11 mouse cellular contexts compared by ENCODE assay signal in the genomic region with DNA sequence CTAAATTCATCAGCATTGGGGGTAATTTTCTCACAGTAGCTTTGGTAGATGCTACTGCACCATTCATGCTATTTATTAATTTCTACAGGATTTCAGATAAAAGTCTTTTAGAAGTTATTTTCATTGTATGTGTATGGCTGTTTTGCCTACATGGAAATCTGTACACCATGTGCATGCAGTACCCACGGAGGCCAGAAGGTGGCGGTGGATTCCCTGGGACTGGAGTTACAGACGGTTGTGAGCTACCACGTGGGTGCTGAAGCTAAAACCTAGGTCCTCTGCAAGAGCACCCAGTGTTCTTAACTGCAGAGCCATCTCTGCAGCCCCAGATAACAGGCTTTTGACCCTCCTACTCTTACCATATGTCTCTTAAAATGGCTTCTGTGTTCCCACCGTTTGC.
DNase-seq lines count a peak whose midpoint lies in the region; TF ChIP-seq lines count a peak whose summit lies in the region.
"Had no signal": no experiment of that assay in that cellular context is flagged by ENCODE, and none has a peak within 500 bp of the region (broad histone marks: within the 10 kb centered on the region; RNA-seq: fewer than 3 reads in every experiment).

No protein-coding gene starts in this region.

- H3K36me3 ChIP-seq in E14TG2a.4 (ENCODE audit: insufficient read depth, low read length), result no peaks in the 10 kb centered on the region
- H3K36me3 ChIP-seq: heart, embryonic 15.5 days; limb, embryonic 15.5 days had no signal

- peaks cover 37% of the 10 kb centered on the region for H3K9me3 ChIP-seq in E14TG2a.4 (ENCODE audit: low read length)
- H3K9me3 ChIP-seq: heart, embryonic 15.5 days; limb, embryonic 15.5 days had no signal

- no peak for TF ChIP-seq POLR2A in cortical plate, adult 2 months (IDR thresholded peaks at IDR 0.05; ENCODE audit: extremely low read depth, insufficient read depth, low read length)

- peaks cover 7% of the 10 kb centered on the region; the same call in 1 of the 2 replicates for H3K27me3 ChIP-seq in E14TG2a.4 (ENCODE audit: insufficient read depth, low read length)
- H3K27me3 ChIP-seq: heart, embryonic 15.5 days; limb, embryonic 15.5 days had no signal

- H3K4me3 ChIP-seq in left cerebral cortex, adult 2 months, result no peak overlapping the region
- H3K4me3 ChIP-seq in E14TG2a.4 (replicated peaks; ENCODE audit: low read length), result no peak overlapping the region
- no peak overlapping the region for H3K4me3 ChIP-seq in cortical plate, adult 2 months (ENCODE audit: insufficient read depth, low read length)
- H3K4me3 ChIP-seq: heart, embryonic 15.5 days; limb, embryonic 15.5 days had no signal

- no peaks in the 10 kb centered on the region for H3K4me1 ChIP-seq in E14TG2a.4 (replicated peaks; ENCODE audit: low read depth, low read length)
- no peaks in the 10 kb centered on the region for H3K4me1 ChIP-seq in cortical plate, adult 2 months (ENCODE audit: control insufficient read depth, insufficient read depth, low read length)
- H3K4me1 ChIP-seq: heart, embryonic 15.5 days; limb, embryonic 15.5 days had no signal

- no peak overlapping the region for H3K27ac ChIP-seq in left cerebral cortex, adult 2 months
- H3K27ac ChIP-seq in cortical plate, adult 2 months (ENCODE audit: insufficient read depth, low read length), result no peak overlapping the region
- H3K27ac ChIP-seq: heart, embryonic 15.5 days; limb, embryonic 15.5 days had no signal

- peak; percentile 46 for TF ChIP-seq CTCF in left cerebral cortex, adult 2 months (IDR thresholded peaks at IDR 0.05)
- peak; percentile 81 for TF ChIP-seq CTCF in E14TG2a.4 (conservative IDR thresholded peaks at IDR 0.05; ENCODE audit: low read length)
- TF ChIP-seq CTCF in cortical plate, adult 2 months (IDR thresholded peaks at IDR 0.05; ENCODE audit: extremely low read depth, insufficient read depth, low read length), result 0 out of 2 replicates have a peak, but pooled peaks have one; percentile 3

- intact Hi-C loops in left cerebral cortex, adult 2 months (cut with DNase I), result no loop called here
- intact Hi-C loops in left cerebral cortex, postnatal 14 days (cut with DNase I), result loop anchor here (5.0 kb wide), 1 partner anchor 175 kb away; a partner anchor contains a TSS

- DNase-seq in embryo, embryonic 10.5 days (ENCODE audit: low spot score), result peak; percentile 31
- DNase-seq in embryo, embryonic 9.5 days (ENCODE audit: extremely low spot score), result no peak
- no peak for DNase-seq in left cerebral cortex, adult 2 months (ENCODE audit: extremely low spot score in 1 of 2, low spot score in 2 of 2)
- no peak for DNase-seq in left cerebral cortex, postnatal 14 days (ENCODE audit: low spot score in 2 of 2)
- DNase-seq in urinary bladder, postnatal 4 days (ENCODE audit: low spot score in 2 of 2), result no peak
- no peak for DNase-seq in gastrocnemius, adult 8-10 months (ENCODE audit: low spot score in 2 of 2)
- DNase-seq: right cerebral cortex, adult 18-20 months had no signal

Comparison
In these comparisons a context has a peak if more than half of its experiments do, and no peak if none do; other contexts are left out.
1. CTCF ChIP-seq: peak in every context shown above with its lines; median percentile 81 in E14TG2a.4; 46 in left cerebral cortex, adult 2 months; 3 in cortical plate, adult 2 months.